Mouse (Mus musculus): ENCODE measurements at regions not wholly inside any gene's neighbourhood (a gene's known extent, or its start where the extent isn't known, plus 50 kb on each side); places are given as distances from the start of the nearest gene placed in this dataset.

- H3K4me1 ChIP-seq (replicated peaks): peaks cover 4% of the 10 kb centered on the region; the same call in 1 of the 2 replicates
- H3K27ac ChIP-seq (ENCODE audit: poor library complexity, severe bottlenecking): no peak overlapping the region
- no peaks in the 10 kb centered on the region for H3K27me3 ChIP-seq (replicated peaks)
- WGBS: 76% methylated on average over 14 of the region's 14 CpGs
- no peak overlapping the region for H3K4me3 ChIP-seq
- H3K36me3 ChIP-seq: no peaks in the 10 kb centered on the region
- no peak overlapping the region for H3K9ac ChIP-seq
- ATAC-seq (ENCODE audit: insufficient number of reproducible peaks, low FRiP score): no peak
- no peaks in the 10 kb centered on the region for H3K9me3 ChIP-seq (replicated peaks)
- no peak overlapping the region for H3K4me2 ChIP-seq
These were observed 179.4 kb downstream of the Lmo4 start for GRCm38 (mm10) chr3:144025451-144026125.

- Histone ChIP-seq H3K36me3 (no peaks in the 10 kb centered on the region), H3K27me3 (replicated peaks) (no peaks in the 10 kb centered on the region), H3K4me2 (no peak overlapping the region), H3K4me3 (no peak overlapping the region), H3K9me3 (replicated peaks) (no peaks in the 10 kb centered on the region), H3K4me1 (replicated peaks) (no peaks in the 10 kb centered on the region), H3K9ac (no peak overlapping the region), H3K27ac (ENCODE audit: poor library complexity, severe bottlenecking) (no peak overlapping the region)
- 66% methylated on average over 5 of the region's 5 CpGs for WGBS
- no peak for ATAC-seq (ENCODE audit: insufficient number of reproducible peaks, low FRiP score)
These were observed 180.8 kb downstream of the Lmo4 start for GRCm38 (mm10) chr3:144024216-144024615.

- H3K9ac ChIP-seq: no peak overlapping the region
- WGBS: 72% methylated on average over 3 of the region's 3 CpGs
- no peak overlapping the region for H3K4me2 ChIP-seq
- H3K27ac ChIP-seq (ENCODE audit: poor library complexity, severe bottlenecking): no peak overlapping the region
- no peak for ATAC-seq (ENCODE audit: insufficient number of reproducible peaks, low FRiP score)
- no peaks in the 10 kb centered on the region for H3K4me1 ChIP-seq (replicated peaks)
- no peaks in the 10 kb centered on the region for H3K36me3 ChIP-seq
- H3K9me3 ChIP-seq (replicated peaks): no peaks in the 10 kb centered on the region
- H3K4me3 ChIP-seq: no peak overlapping the region
- no peaks in the 10 kb centered on the region for H3K27me3 ChIP-seq (replicated peaks)
These were observed 182.0 kb downstream of the Lmo4 start for GRCm38 (mm10) chr3:144023058-144023457.

- WGBS: 81% methylated on average over 5 of the region's 5 CpGs
- Histone ChIP-seq H3K4me3 (no peak overlapping the region), H3K36me3 (no peaks in the 10 kb centered on the region), H3K4me1 (replicated peaks) (no peaks in the 10 kb centered on the region), H3K27ac (ENCODE audit: poor library complexity, severe bottlenecking) (no peak overlapping the region), H3K27me3 (replicated peaks) (no peaks in the 10 kb centered on the region), H3K9me3 (replicated peaks) (no peaks in the 10 kb centered on the region), H3K4me2 (no peak overlapping the region), H3K9ac (no peak overlapping the region)
- no peak for ATAC-seq (ENCODE audit: insufficient number of reproducible peaks, low FRiP score)
These were observed 183.1 kb downstream of the Lmo4 start for GRCm38 (mm10) chr3:144021969-144022368.

- no peaks in the 10 kb centered on the region for H3K9me3 ChIP-seq (replicated peaks)
- 62% methylated on average over 8 of the region's 8 CpGs for WGBS
- no peak for ATAC-seq (ENCODE audit: insufficient number of reproducible peaks, low FRiP score)
These were observed 184.7 kb downstream of the Lmo4 start for GRCm38 (mm10) chr3:144020189-144020940.

GRCm38 (mm10) chr3:144019293-144019692 is 185.7 kb downstream of the Lmo4 start:
- H3K27me3 ChIP-seq (replicated peaks): no peaks in the 10 kb centered on the region
- no peak overlapping the region for H3K9ac ChIP-seq
- 78% methylated on average over 2 of the region's 2 CpGs for whole genome bisulfite sequencing
- no peak for ATAC-seq (ENCODE audit: insufficient number of reproducible peaks, low FRiP score)
- no peak overlapping the region for H3K4me2 ChIP-seq
- no peaks in the 10 kb centered on the region for H3K4me1 ChIP-seq (replicated peaks)
- H3K4me3 ChIP-seq: no peak overlapping the region
- no peak overlapping the region for H3K27ac ChIP-seq (ENCODE audit: poor library complexity, severe bottlenecking)
- no peaks in the 10 kb centered on the region for H3K36me3 ChIP-seq
- H3K9me3 ChIP-seq (replicated peaks): no peaks in the 10 kb centered on the region

More at GRCm38 (mm10) chr3:144020189-144020940, 184.7 kb downstream of the Lmo4 start:
- no peak overlapping the region for H3K4me2 ChIP-seq
- H3K4me3 ChIP-seq: no peak overlapping the region
- H3K36me3 ChIP-seq: no peaks in the 10 kb centered on the region
- H3K27ac ChIP-seq (ENCODE audit: poor library complexity, severe bottlenecking): no peak overlapping the region
- no peaks in the 10 kb centered on the region for H3K27me3 ChIP-seq (replicated peaks)
- no peaks in the 10 kb centered on the region for H3K4me1 ChIP-seq (replicated peaks)
- H3K9ac ChIP-seq: no peak overlapping the region

GRCm38 (mm10) chr3:144018559-144018958 is 186.5 kb downstream of the Lmo4 start:
- Histone ChIP-seq H3K4me2 (no peak overlapping the region), H3K27ac (ENCODE audit: poor library complexity, severe bottlenecking) (no peak overlapping the region), H3K9ac (no peak overlapping the region), H3K36me3 (no peaks in the 10 kb centered on the region), H3K4me3 (no peak overlapping the region), H3K27me3 (replicated peaks) (no peaks in the 10 kb centered on the region), H3K9me3 (replicated peaks) (no peaks in the 10 kb centered on the region), H3K4me1 (replicated peaks) (no peaks in the 10 kb centered on the region)
- WGBS: 58% methylated on average over 4 of the region's 4 CpGs
- no peak for ATAC-seq (ENCODE audit: insufficient number of reproducible peaks, low FRiP score)

- H3K4me1 ChIP-seq (replicated peaks): 0 out of 2 replicates have a peak, but pooled peaks cover 7% of the 10 kb centered on the region
- WGBS: 78% methylated on average over 3 of the region's 3 CpGs
- ATAC-seq (ENCODE audit: insufficient number of reproducible peaks, low FRiP score): no peak
- no peak overlapping the region for H3K9ac ChIP-seq
- H3K4me3 ChIP-seq: no peak overlapping the region
- no peaks in the 10 kb centered on the region for H3K27me3 ChIP-seq (replicated peaks)
- H3K9me3 ChIP-seq (replicated peaks): no peaks in the 10 kb centered on the region
- no peak overlapping the region for H3K4me2 ChIP-seq
- H3K27ac ChIP-seq (ENCODE audit: poor library complexity, severe bottlenecking): no peak overlapping the region
- no peaks in the 10 kb centered on the region for H3K36me3 ChIP-seq
These were observed 189.8 kb downstream of the Lmo4 start for GRCm38 (mm10) chr3:144015236-144015635.

- Histone ChIP-seq H3K27me3 (replicated peaks) (no peaks in the 10 kb centered on the region), H3K4me2 (no peak overlapping the region), H3K9me3 (replicated peaks) (no peaks in the 10 kb centered on the region), H3K36me3 (no peaks in the 10 kb centered on the region), H3K4me3 (no peak overlapping the region), H3K9ac (no peak overlapping the region), H3K27ac (ENCODE audit: poor library complexity, severe bottlenecking) (no peak overlapping the region), H3K4me1 (replicated peaks) (0 out of 2 replicates have a peak, but pooled peaks cover 7% of the 10 kb centered on the region)
- no peak for ATAC-seq (ENCODE audit: insufficient number of reproducible peaks, low FRiP score)
- 62% methylated on average over 8 of the region's 8 CpGs for WGBS
These were observed 191.4 kb downstream of the Lmo4 start for GRCm38 (mm10) chr3:144013481-144014125.

GRCm38 (mm10) chr3:144012820-144013219 is 192.2 kb downstream of the Lmo4 start:
- 60% methylated on average over 6 of the region's 6 CpGs for WGBS
- Histone ChIP-seq H3K9me3 (replicated peaks) (no peaks in the 10 kb centered on the region), H3K9ac (no peak overlapping the region), H3K4me3 (no peak overlapping the region), H3K36me3 (no peaks in the 10 kb centered on the region), H3K27ac (ENCODE audit: poor library complexity, severe bottlenecking) (no peak overlapping the region), H3K4me1 (replicated peaks) (0 out of 2 replicates have a peak, but pooled peaks cover 7% of the 10 kb centered on the region), H3K4me2 (no peak overlapping the region), H3K27me3 (replicated peaks) (no peaks in the 10 kb centered on the region)
- ATAC-seq (ENCODE audit: insufficient number of reproducible peaks, low FRiP score): no peak

- no peaks in the 10 kb centered on the region for H3K27me3 ChIP-seq (replicated peaks)
- ATAC-seq (ENCODE audit: insufficient number of reproducible peaks, low FRiP score): no peak
- H3K4me2 ChIP-seq: no peak overlapping the region
- 0 out of 2 replicates have a peak, but pooled peaks cover 7% of the 10 kb centered on the region for H3K4me1 ChIP-seq (replicated peaks)
- H3K36me3 ChIP-seq: no peaks in the 10 kb centered on the region
- no peaks in the 10 kb centered on the region for H3K9me3 ChIP-seq (replicated peaks)
- 54% methylated on average over 3 of the region's 3 CpGs for WGBS
- H3K9ac ChIP-seq: no peak overlapping the region
- no peak overlapping the region for H3K4me3 ChIP-seq
- no peak overlapping the region for H3K27ac ChIP-seq (ENCODE audit: poor library complexity, severe bottlenecking)
These were observed 192.8 kb downstream of the Lmo4 start for GRCm38 (mm10) chr3:144012173-144012572.
